In the genomic region with DNA sequence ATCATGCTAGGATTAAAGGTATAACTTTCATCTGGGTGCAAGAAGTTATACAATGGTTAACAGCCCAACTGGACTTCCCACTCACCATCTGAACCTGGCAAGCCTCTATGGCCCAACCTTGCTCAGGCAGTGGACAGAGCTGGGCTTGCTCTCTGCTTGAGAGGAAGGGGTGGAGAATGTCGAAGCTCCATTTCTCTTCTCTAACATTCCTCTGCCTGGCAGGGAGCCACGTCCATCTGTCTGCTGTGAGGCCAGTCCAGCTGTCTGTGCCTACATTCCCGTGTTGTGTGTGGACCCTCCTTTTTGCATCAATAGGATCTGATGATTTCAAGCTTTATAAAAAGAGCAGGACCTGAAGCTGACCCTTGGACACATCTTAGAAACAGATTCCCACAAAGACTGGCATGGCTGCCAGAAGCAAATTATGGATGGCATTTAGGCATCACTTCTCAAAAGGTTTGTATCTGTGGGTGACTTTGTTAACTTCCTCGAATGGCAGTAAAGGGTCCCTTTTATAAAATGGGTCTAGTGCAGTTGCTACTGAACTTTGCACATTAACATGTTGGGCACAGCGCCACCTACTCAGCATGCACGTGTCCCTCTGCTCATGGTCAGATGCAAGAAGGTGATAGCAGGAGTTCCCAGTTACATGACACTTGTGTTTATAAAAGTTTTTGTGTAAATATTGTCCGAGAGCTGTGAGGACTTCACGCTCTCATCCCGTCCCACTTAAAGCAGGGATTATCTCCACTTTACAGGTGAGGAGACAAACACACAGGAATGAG, we compare ENCODE assay signal across 14 mouse cellular contexts. TPM values are rescaled to one million over a fixed set of nuclear protein-coding genes. Genes with fewer than 3 reads are reported as not detected.
DNase-seq lines count a peak whose midpoint lies in the region; ATAC-seq and TF ChIP-seq lines count a peak whose summit lies in the region.
"Had no signal": no experiment of that assay in that cellular context is flagged by ENCODE, and none has a peak within 500 bp of the region (broad histone marks: within the 10 kb centered on the region; RNA-seq: fewer than 3 reads in every experiment).

No protein-coding gene starts in this region.

- 0 out of 2 replicates have a peak overlapping the region, but pooled peaks have one; percentile 23 for H3K27ac ChIP-seq in hindbrain, embryonic 10.5 days
- no peak overlapping the region for H3K27ac ChIP-seq in hindbrain, embryonic 14.5 days
- H3K27ac ChIP-seq in liver, adult 2 months (replicated peaks; ENCODE audit: insufficient read depth, low read depth, low read length): no peak overlapping the region
- H3K27ac ChIP-seq: forebrain, embryonic 12.5 days; liver, embryonic 13.5 days; midbrain, embryonic 12.5 days had no signal

- H3K9me3 ChIP-seq in hindbrain, embryonic 10.5 days: no peaks in the 10 kb centered on the region
- H3K9me3 ChIP-seq in hindbrain, embryonic 14.5 days (ENCODE audit: control insufficient read depth, low read length): no peaks in the 10 kb centered on the region
- H3K9me3 ChIP-seq: forebrain, embryonic 12.5 days; liver, embryonic 13.5 days; midbrain, embryonic 12.5 days had no signal

- peaks cover 30% of the 10 kb centered on the region for H3K4me1 ChIP-seq in hindbrain, embryonic 10.5 days (replicated peaks)
- H3K4me1 ChIP-seq in hindbrain, embryonic 14.5 days (replicated peaks; ENCODE audit: control insufficient read depth, insufficient read depth, low read length): no peaks in the 10 kb centered on the region
- no peaks in the 10 kb centered on the region for H3K4me1 ChIP-seq in liver, adult 2 months (ENCODE audit: control insufficient read depth, insufficient read depth, low read length)
- H3K4me1 ChIP-seq: liver, embryonic 13.5 days had no signal

- no peak overlapping the region for H3K4me3 ChIP-seq in hindbrain, embryonic 10.5 days
- H3K4me3 ChIP-seq in hindbrain, embryonic 14.5 days (replicated peaks; ENCODE audit: low read length): no peak overlapping the region
- H3K4me3 ChIP-seq in liver, adult 2 months (ENCODE audit: insufficient read depth, low read depth, low read length): no peak overlapping the region
- H3K4me3 ChIP-seq: forebrain, embryonic 12.5 days; liver, embryonic 13.5 days; midbrain, embryonic 12.5 days had no signal

- no peak for TF ChIP-seq CTCF in liver, adult 2 months (IDR thresholded peaks at IDR 0.05; ENCODE audit: low read depth, low read length)

- no peak for TF ChIP-seq POLR2A in liver, adult 2 months (IDR thresholded peaks at IDR 0.05; ENCODE audit: extremely low read depth, insufficient read depth, low read length)

- ATAC-seq in hindbrain, embryonic 14.5 days (ENCODE audit: low FRiP score): no peak
- ATAC-seq in megakaryocyte, adult 5-6 weeks (ENCODE audit: poor library complexity, severe bottlenecking): 0 out of 2 replicates have a peak, but pooled peaks have one; percentile 22
- ATAC-seq: inflammation-experienced regulatory T-cells, adult 6 months had no signal

- no peaks in the 10 kb centered on the region for H3K27me3 ChIP-seq in hindbrain, embryonic 10.5 days (ENCODE audit: insufficient read depth, poor library complexity, severe bottlenecking)
- H3K27me3 ChIP-seq in hindbrain, embryonic 14.5 days (ENCODE audit: control insufficient read depth, insufficient read depth, low read length): no peaks in the 10 kb centered on the region
- no peaks in the 10 kb centered on the region for H3K27me3 ChIP-seq in liver, adult 2 months (ENCODE audit: control insufficient read depth, insufficient read depth, low read length)
- H3K27me3 ChIP-seq: liver, embryonic 13.5 days had no signal

- no peaks in the 10 kb centered on the region; the same call in 1 of the 2 replicates for H3K79me2 ChIP-seq in liver, adult 2 months (ENCODE audit: control insufficient read depth, insufficient read depth, low read length)

- H3K36me3 ChIP-seq in hindbrain, embryonic 10.5 days: no peaks in the 10 kb centered on the region
- no peaks in the 10 kb centered on the region for H3K36me3 ChIP-seq in hindbrain, embryonic 14.5 days (replicated peaks; ENCODE audit: control insufficient read depth, insufficient read depth)
- no peaks in the 10 kb centered on the region for H3K36me3 ChIP-seq in liver, adult 2 months (ENCODE audit: control insufficient read depth, insufficient read depth, low read length)
- H3K36me3 ChIP-seq: forebrain, embryonic 12.5 days; liver, embryonic 13.5 days; midbrain, embryonic 12.5 days had no signal

- no peak overlapping the region for H3K9ac ChIP-seq in hindbrain, embryonic 14.5 days
- H3K9ac ChIP-seq in liver, adult 2 months (ENCODE audit: low read depth, low read length): no peak overlapping the region
- H3K9ac ChIP-seq: forebrain, embryonic 12.5 days; liver, embryonic 13.5 days; midbrain, embryonic 12.5 days had no signal

- no peak for DNase-seq in hindbrain, embryonic 10.5 days (ENCODE audit: low spot score)
- no peak for DNase-seq in hindbrain, embryonic 14.5 days (ENCODE audit: low spot score)
- DNase-seq in liver, adult 2 months (ENCODE audit: extremely low read depth, low read depth, low spot score): peak; percentile 28
- no peak for DNase-seq in liver
- peak; percentile 34 for DNase-seq in Muller cell, postnatal 12 days (ENCODE audit: inconsistent ontology term)
- no peak for DNase-seq in right cerebral cortex, postnatal 4 days
- DNase-seq: layer of hippocampus, postnatal 36 days; liver, embryonic 13.5 days; lung, postnatal 14 days; thymus, postnatal 36 days had no signal

- no peak overlapping the region for H3K4me2 ChIP-seq in hindbrain, embryonic 14.5 days (replicated peaks)
- H3K4me2 ChIP-seq: forebrain, embryonic 12.5 days; liver, embryonic 13.5 days; midbrain, embryonic 12.5 days had no signal

- WGBS in hindbrain, embryonic 10.5 days: 67% methylated on average over 9 of the region's 9 CpGs
- WGBS in hindbrain, embryonic 14.5 days: 61% methylated on average over 9 of the region's 9 CpGs
- WGBS in liver, adult 2 months: 47% methylated on average over 9 of the region's 9 CpGs

RNA-seq across cellular contexts. Expression of a gene that starts 20.6 kb away (rescaled TPM):
- 41.1 and 46.5 TPM in 2 replicates for polyA plus RNA-seq in hindbrain, embryonic 10.5 days (2016; fragmentation: Nextera tagmentation; extraction: Ambion mirVana)
- polyA plus RNA-seq in hindbrain, embryonic 14.5 days (2014; fragmentation: Nextera tagmentation; extraction: Ambion mirVana): 108 and 114 TPM in 2 replicates
- total RNA-seq in liver, adult 2 months (2014; rRNA removed): 4.4 and 6.6 TPM in 2 replicates
- polyA plus RNA-seq in liver, adult 2 months (2012; rRNA removed): 13.3 and 17.3 TPM in 2 replicates
- 324 and 340 TPM in 2 replicates for total RNA-seq in megakaryocyte, adult 5-6 weeks (2015)
- 83.8 and 92.4 TPM in 2 replicates for total RNA-seq in megakaryocyte, adult 5-6 weeks (2017)

Comparison
In these comparisons a context has a peak if more than half of its experiments do, and no peak if none do; other contexts are left out.
1. DNase-seq: peak in liver, adult 2 months (single experiment) and Muller cell, postnatal 12 days (single experiment); none in hindbrain, embryonic 10.5 days (single experiment), hindbrain, embryonic 14.5 days (single experiment), liver (single experiment) and right cerebral cortex, postnatal 4 days (single experiment).